Mouse (Mus musculus) C2C12 (cell line): ENCODE results near the gene Dst.

Source experiments
- CTCF ChIP-seq: IDR thresholded peaks from one replicate; pipeline ENCODE4 v1.5.1; 2011; ENCODE audit not compliant: control insufficient read depth, insufficient read depth, insufficient read length
- MAX ChIP-seq: IDR thresholded peaks from one replicate; pipeline ENCODE4 v1.6.1; 2011; ENCODE audit warnings: mild to moderate bottlenecking, control low read depth
- USF1 ChIP-seq: IDR thresholded peaks from one replicate; pipeline ENCODE4 v1.6.1; 2011; ENCODE audit warnings: low read depth, mild to moderate bottlenecking, control low read depth, moderate library complexity

DNA sequence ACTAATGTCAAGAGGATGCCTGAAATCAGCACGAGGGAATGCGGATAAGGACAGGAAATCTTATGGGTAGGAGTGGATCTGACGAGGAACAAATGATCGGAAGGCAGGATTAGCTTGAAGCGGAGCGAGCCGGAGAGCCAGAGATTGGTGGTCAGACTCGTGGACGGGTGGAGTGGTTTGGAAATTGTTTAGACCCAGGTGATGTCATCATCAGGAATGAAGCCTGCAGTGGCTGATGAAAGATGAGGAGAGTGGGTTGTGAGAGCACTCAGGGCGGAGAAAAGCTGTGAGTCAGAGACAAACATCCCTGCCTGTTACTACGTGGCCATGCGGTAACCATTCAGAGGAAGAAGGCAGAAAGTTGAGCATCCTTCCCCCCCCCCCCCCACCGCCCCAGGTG, 81.6 kb downstream of the Dst start:
- TF ChIP-seq CTCF = no peak
- TF ChIP-seq MAX = peak; percentile 77
- no peak for TF ChIP-seq USF1
